Mouse (Mus musculus): ENCODE data around the gene Stac3. TPM values are rescaled to one million over a fixed set of nuclear protein-coding genes. Genes with fewer than 3 reads are reported as not detected.

The Stac3 gene
- polyA plus RNA-seq, 2 experiments from 2014 or later: 0.92 TPM; not detected in 1

DNA sequence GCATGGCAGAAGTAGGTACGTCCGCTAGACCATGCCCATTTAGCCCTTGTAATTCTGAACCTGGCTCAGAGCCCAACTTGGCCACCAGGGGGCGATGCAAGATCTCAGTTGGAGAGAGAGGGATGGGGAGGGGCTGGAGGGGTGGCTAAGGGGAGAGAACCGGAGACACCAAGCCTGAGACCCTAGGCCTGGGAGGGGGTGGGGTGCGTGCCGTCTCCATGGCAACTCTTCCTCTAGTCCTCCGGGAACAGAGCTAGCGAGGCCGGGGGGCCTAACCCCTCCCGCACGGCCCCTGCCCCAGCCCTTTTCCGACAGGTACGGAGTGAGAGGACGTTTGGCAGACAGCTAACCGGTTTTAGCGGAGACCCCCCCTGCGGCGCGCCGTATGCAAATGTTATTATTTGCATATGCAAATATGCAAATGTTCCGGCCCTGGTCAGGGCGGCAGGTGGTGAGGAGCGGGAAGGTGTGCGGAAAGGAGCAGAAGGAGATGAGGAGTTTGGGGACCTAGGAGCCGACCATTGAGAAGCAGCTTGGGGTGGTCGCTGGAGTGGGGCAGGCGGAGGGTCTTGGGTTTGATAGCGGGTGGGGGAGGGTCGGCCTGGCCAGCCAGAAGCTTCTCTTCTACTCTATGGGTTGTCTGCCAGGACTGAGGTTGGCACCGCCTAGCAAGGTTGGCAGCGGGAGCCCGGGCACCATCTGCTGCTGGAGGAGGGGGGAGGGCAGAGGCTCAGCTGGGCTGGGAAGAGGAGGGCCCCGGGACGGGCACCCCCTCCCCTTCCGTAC lies 7.8 kb downstream of the Stac3 start:
- peak; percentile 25 for ATAC-seq

DNA sequence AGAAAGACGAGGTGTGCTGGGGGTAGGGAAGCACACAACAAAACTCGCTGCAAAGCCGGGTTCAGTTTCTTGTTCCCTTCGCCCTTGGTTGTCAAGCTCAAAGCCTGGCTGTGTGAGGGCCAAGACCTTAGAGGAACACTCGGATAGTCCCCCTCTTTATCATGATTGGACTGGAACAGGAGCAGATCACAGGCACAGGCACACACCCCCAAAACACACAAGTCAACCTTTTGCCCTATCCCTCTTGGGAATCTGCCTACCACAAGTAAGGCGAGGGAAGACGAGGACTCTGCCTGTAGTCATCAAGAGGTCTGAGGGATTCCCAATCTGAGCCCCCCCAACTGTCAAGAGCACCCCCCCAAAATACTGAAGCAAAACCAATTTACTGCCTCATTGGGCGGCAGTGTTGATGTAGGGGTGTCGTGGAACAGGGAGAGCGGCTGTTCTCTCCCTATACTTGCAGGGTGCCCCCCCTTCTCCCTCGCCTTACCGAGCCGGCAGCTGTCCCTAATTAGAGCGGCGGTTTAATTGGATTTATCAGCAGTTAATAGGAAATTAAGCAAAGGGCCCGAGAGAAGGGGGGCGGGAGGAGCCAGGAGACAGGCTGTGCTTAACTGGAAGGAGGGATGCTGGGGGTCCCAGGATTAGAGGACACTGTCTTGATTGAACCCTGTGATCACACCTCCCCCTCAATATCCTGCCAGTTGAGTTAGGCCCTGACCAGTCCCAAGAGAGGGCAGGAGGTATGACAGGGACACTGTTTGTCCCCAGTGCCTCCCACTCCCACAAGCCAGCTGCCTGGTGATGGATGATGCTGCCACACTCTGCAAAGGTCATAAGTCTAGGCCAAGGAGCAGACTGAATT lies 8.6 kb downstream of the Stac3 start:
- ATAC-seq: no peak

DNA sequence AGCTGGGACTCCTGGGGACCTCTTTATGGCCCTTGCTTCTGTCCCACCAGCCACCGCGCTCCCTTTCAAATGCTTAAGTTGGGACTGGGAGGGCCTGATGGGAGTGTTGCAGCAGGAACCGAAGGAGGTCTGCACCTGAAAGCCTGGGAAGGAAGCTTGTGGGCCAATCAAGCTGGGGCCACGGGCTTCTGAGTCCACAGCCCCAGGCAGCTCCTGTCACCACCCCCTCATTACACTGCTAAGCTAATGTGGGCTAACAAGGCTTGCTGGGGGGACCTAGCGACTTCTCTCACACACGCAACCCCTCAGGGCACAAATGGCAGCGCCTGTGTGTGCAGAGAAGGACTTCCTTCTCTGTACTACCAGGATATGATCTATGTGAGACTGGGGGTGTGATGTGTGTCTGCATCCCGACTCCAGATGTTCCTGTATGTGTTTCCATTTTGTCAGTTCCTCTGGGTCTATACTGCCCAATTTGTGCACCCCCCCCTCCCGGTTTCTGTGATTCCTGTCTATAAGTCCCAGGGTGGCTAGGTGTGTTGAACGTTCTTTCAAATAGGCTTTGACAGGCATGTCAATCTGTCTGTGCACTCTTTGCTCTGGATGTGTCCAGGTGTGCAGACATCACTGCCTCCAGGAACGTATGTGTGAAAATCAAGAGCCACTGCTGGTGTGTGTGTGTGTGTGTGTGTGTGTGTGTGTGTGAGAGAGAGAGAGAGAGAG lies 9.6 kb downstream of the Stac3 start:
- ATAC-seq: no peak

DNA sequence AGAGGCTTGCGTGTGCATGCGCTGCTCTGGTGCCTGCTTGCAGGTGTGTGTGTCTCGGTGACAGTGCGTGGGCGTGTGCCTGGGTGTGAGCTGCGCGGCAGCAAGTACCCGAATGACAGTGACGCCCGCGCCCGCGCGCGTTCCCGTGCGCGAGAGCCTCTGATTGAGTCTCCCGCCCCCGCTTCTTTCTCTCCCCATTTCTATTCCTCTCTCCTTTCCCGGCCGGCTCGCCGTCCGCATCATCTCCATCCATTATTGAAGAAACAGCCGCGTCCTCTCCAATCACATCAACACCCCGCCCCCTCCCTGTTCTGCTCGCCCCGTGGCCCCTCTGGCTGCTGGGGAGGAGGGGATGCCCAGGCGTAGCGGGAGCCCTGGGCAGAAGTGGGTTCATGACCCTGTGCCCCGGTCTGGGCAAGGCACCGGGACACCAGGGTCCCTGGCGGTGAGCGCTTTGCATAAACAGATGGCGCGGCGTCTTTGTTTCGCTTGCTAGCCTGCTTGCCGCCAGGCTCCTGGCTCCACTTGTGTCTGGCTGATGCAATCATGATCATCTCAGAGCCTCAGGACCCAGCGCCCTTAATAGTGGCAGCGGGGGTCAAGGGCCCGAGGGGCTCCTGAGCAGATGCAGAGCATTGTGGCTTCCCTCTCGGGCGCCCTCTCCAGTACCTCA lies 10.3 kb downstream of the Stac3 start:
- no peak for ATAC-seq

DNA sequence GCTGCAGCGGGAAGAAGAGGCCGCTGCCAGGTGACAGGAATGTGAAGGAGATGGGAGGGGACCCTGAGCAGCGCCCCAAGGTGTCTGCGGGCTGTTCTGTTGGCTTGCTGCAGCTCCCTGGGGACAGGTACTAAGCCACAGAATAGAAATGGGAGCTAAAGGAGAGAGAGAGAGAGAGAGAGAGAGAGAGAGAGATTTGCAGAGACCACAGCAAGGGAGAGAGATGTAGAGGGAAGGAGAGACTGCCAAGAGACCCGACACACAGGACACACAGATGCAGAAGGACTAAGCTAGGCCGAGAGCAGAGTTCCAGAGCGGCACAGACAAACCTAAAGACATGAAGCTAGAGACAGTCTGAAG lies 10.8 kb downstream of the Stac3 start:
- no peak for ATAC-seq

DNA sequence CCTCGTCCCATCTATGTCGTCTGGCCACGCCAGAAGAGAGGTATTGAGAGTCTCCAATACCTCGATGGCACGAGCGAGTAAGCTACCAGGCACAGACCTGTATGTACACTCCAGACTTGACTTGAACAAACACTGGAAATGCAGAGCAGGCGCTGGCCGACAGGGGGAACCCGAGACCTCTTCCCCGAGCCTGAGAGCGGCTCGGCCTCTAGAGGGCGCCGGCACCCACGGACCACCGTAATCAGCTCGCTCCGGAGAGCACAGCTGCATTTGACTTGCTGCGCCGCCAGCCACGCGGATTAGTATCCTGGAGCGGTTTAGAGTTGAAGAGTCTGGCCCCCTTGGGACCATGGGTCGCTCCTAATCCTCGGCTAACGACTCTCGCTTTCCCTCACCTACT lies 11.3 kb downstream of the Stac3 start:
- ATAC-seq: peak; percentile 79

DNA sequence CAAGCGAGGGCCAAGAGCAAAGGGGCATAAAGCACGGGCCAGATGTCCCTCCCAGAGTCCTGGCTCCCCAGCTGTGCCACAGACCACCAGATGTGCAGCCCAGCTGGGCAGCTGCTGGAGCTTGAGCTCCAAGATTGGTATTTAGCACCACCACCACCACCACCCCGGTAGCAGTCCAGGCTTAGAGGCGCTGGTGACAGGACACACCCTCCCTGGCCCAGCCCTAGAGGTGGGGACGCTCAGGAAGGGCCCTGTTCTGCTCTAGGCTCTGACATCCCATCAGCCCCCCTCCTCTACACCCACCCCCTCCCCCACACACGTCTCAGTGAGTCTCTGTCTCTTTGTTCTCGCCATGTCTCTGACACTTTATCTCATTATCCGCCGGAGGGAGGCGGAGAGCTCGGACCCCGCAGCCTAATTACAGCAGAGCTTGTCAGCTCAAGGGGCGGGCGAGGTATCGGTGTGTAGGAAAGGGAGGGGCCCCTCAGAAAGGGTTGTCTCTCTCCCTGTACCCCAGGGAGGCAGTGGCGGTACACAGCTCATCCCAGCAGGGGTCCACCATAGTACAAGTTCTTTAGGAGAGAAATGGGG lies 12.1 kb downstream of the Stac3 start:
- no peak for ATAC-seq

DNA sequence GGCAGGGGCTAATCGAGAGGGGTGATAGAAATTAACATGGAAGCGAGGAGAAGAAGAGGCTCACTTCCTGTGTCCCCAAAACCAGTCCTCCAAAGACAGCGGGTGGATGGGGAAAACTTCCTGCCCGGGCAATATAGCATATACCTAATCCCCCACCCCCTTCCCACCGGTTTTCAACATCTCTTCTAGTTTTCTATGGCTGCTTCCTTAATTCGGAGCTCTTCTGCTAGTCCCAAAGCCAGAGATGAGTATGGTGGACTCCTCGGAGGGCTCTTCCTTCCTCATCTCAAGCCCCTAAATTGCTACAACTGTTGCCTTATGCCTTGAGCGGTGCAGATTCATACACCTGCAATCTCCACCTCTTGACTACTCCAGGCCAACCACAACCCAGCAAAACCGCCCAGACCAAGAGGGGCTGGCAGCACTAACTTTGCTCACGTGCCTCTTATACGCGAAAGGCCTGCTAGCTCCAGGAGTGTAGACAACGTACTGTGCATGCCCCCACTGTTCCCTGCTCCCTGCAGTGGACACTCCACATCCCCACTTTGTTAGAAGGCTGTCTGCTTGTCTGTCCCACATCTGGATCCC lies 12.7 kb downstream of the Stac3 start:
- ATAC-seq: no peak

DNA sequence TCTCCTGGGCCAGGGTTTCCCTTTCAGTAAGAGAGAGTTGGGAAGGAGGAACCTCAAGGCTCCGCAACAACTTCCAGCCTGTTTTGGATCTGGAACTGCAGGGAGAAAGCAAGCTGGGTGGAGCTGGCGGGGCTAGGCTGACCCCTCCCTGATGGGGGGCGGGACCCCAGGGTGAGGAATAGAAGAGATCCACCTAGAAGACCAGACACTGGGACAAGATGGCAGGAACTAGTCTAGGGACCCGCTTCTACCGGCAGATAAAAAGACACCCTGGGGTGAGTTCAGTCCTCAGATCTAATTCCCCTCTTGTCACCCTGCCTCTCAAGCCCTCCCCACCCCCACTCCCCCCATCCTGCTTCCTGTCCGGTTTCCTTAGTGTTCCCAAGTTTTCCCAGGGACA lies 13.3 kb downstream of the Stac3 start, which contains the start of gene Ndufa4l2:
TSS of gene Ndufa4l2 (plus strand) at position 204 of the 400 bp plus-strand sequence.
- no peak for ATAC-seq

DNA sequence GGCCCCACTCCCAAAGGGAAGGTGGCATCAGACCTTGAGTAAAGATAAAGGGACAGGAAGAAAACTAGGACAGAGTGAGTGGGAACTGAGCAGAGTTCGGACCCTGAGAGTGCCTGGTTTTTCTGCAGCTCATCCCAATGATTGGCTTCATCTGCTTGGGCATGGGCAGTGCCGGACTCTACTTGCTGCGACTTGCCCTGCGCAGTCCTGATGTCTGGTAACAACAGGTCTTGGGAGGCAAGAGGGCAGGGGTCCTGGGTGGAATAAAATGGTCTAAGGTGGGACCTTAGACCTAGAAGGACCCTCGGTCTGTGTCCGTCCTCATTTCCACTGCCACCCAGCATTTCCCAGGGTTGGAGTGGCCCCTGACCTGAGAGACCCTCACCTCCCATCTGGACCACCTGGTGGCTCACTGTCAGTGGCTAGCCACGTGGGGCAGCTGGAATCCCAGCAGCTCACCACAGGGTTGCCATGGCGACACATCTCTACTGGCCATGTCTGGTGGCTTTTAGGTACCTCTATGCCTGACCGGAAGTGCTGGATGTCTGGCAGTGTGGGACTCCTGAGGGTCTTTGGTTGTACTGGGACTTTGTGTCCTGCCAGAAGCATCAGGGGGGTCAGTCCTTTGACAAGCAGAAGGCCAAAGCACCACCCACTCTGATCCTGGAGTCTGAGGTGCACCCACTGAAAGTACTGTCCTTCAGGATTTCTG lies 13.9 kb downstream of the Stac3 start:
- no peak for ATAC-seq

DNA sequence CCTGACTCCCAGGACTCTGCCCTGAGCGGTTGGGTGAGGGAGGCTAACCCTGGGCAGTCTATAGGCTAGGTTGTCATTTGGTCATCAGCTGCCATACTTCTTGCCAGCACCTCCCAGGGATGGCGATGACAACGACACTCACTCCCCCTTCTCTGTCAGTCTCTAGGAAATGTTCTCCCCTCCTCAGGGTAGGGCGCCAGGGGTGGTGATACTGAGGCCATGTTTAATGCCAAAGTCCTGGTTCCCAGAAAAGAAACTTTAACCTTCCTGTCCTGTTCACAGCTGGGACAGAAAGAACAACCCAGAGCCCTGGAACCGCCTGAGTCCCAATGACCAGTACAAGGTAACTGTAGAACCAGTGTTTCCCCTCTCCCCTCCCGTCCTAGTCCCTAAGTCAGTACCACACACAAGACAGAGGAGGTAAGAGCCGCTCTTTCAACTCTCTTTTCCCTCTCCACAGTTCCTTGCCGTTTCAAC lies 14.5 kb downstream of the Stac3 start:
- no peak for ATAC-seq

DNA sequence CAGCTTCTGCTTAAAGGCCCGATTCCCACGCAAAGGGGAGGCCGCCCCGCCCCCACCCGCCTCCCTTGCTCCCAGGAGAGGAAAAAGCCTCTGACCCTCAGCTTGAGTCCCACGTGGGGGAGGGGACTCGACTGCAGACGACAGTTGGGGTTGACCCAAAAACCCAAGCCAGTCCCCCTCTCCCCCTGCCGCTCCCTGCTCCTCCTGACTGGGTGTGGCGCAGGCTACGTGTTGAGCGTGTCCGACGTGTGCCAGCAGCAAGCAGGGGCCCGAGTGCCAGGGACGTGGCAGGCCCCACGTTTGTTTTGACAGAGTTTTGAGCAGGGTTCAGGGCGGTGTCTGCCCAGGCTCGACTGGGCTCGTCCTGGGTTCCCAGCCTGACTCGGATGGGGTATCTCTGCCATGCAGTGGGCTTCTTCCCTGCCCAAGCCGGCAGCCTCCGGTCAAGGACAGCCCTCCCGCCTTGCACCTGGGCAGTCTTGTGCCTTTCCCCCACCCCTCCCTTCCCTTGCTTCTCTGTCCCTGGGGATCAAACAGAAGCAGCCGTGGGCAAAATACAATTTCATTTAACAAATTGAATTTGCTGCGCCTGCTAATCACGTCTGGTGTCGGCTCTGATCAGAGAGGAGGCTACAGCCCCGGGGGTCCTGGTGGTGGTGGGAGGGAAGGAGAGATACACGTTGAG lies 15.2 kb downstream of the Stac3 start:
- ATAC-seq: no peak

DNA sequence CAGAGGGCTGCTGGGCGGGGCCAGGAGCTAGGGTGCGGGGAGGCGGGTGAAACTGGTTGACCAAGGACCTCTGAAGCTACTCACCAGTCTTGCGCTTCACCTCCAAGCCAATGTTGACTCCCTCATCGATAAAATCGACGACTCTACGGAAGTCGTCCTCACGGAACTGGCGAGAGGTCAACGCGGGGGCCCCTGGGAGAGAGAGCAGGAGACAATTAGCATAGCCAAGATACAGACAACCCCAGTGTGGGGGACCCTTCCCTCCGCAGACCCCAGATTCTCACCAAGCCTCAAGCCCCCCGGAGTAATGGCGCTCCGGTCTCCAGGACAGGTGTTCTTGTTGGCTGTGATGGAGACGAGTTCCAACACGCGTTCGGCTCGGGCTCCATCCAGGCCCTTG lies 16.5 kb downstream of the Stac3 start:
- no peak for ATAC-seq

DNA sequence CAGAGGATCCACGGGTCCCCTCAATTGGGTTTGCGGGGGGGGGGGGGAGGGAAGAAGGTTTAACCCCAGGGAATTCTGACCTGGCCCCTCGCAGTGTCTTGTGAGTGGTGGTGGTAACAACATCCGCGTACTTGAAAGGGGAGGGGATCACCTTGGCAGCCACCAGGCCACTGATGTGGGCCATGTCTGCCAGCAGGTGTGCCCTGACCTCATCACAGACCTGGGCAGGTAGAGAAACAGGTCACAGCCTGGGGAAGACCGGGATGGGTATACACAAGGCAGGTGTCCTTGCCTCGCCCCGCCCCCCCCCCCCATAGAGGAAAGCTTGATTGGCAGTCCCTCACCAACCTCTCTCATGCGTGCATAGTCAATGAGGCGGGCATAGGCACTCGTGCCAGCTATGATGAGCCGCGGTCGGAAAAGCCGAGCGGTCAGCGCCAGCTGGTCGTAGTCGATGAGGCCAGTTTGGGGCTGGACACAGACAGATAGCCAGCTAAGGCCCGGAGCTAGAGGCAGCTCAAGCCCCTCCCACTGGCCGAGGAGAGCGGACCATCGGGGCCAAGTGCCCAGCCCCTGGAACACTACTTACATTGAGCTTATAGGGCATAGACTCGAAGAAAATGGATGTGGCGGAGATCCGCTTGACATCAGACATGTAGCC lies 17.7 kb downstream of the Stac3 start:
- ATAC-seq: no peak

DNA sequence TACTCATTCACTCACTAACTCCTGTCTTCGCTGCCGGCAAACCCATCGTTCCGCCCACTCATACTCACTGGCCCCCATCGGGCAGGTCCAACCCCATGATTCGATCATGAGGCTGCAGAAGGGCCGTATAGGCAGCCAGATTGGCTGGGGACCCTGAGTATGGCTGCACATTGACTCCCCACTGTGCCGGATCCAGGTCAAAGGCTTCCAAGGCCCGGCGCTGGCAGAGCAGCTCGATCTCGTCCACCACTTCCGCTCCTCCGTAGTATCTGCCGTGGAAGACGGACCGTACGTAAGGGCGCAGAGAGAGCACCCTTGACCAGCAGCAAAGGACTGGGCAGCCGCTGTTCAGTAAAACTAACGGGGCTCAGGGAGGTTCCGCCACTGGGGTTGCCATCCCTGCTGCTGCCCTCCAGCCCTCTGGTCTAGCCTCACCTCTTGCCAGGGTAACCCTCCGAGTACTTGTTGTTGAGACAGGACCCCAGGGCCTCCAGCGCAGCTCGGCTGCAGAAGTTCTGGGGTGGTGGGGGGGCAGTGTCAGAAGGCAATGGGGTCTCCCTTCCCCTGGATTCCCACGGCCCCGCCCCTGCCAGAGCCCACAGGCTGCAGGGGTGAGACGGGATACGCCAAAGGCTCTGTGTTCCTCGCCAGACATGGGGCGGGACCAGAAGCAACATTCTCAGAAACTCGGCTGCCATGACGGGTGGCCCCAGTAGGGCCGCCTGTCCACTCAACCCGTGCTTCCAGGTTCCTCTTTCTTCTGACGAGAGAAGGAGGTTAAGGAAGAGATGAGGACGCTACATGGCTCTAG lies 18.6 kb downstream of the Stac3 start:
- no peak for ATAC-seq

DNA sequence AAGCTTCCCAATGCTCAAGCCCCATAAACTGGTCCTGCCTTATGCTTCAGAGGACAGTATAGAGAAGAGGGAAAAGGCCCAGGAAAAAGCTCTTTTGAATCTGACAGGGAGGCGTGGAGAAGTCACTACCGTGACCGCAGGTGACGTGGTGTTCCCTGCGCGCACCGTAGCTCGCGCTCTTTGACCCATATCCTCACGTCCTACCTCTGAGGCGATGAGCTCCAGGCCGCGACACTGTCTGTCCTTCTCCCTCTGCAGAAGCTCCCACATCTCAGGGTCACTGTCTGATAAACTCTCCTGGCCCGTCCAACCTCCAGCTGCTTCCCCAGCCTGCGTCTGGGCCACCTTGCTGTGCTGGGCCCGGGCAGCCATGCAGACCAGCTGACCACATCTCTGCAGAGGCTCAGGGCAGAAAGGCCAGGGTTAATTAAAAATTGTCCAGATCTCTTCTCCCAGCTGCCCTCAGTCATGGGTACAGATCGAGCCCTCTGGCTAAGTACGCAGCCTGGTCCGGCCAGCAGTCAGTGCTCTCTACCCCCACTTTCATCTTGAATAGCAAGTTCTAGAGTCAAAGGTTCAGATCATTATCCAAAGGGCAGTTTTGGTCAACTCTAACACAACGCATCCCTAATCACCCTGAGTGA lies 19.4 kb downstream of the Stac3 start:
- ATAC-seq: no peak

DNA sequence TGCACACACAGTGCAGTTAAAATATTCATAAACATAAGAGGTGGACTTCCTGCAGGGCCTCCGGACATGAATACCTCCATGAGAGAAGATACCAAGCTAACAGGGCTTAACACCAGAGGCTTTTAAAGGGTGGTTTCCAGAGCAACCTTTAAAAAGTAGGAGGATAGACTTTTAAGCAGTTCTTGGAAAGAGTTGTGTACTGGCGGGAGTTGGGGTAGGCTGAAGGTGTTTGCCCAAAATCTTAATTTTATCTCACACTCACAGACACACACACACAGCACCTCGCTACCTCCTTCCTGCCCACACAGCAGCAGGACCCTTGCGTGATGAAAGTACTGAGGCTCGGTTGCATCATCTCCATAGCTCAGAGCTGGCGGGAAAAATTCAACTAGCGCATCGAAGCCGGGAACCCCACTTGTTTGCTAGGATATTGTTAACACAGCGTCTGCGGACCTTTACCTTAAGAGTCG lies 20.2 kb downstream of the Stac3 start:
- ATAC-seq: peak; percentile 67

DNA sequence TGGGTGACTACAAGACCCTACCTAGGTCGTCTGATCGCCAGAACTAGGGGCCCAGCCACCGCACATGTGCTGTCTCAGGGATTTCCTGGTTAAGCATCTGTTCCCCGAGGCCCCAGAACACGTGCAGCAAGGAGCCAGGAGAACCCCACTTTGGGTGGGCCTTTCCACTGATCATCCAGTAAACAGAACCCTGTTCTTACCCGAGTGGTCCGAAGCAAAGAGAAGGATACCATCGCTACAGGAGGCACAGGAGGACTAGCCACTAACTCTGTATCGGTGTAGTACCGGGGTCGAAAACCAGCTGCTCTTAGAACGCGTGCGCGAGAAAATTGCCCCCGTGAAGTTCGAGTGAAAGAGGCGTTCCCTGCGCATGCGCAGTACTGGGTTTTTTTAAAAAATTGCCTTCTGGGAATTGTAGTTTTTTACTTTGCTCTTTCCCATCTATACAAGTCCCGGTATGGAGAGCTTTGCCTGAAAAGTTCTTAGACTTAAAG lies 20.6 kb downstream of the Stac3 start, which contains the start of gene Shmt2:
TSS of gene Shmt2 (minus strand) at position 357 of the 494 bp plus-strand sequence.
- peak; percentile 52 for ATAC-seq

Data from activated CD4-positive, CD25-positive, alpha-beta regulatory T cell, adult 4 months (primary cell).